7 mouse cellular contexts compared by ENCODE assay signal in the genomic region with DNA sequence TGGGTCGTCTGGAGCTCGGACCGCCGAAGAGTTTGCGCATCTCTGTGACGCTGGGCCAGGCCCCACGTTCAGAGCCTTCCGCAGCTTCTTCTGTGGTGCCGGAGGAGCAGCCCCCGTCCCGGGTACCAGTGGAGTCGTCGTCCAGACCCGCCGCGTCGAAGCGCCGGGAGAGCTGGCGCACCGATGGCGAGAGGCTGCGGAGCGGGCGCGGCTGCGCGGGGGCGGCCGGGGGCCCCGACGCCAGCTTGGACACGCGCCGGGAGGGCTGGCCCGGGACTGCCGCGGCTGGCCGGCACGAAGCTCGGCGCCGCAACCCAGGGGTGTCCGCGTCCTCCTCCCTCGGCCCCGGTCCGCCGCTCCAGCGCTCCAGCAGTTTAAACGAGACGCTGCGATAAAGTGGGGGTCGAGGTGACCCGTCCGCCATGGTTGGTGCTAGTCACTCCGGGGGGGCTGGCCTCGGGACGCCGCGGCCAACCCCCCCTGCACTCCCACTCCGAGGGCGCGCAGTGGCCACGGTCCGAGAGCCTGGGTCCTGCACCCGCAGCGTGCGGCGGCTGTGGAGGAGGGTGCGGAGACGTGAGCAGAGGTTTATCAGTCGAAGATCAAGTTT. TPM values are rescaled to one million over a fixed set of nuclear protein-coding genes. Genes with fewer than 3 reads are reported as not detected.
A peak's percentile ranks its signal among the peaks of the same experiment; 100 is the strongest.
DNase-seq lines count a peak whose midpoint lies in the region; ATAC-seq lines count a peak whose summit lies in the region.

No protein-coding gene starts in this region.

- H3K9ac ChIP-seq in forebrain, embryonic 11.5 days (ENCODE audit: low read length), result peak overlapping the region; percentile 91
- H3K9ac ChIP-seq in hindbrain, embryonic 16.5 days (ENCODE audit: low read depth, low read length), result peak overlapping the region; percentile 67

- no peaks in the 10 kb centered on the region for H3K36me3 ChIP-seq in forebrain, embryonic 11.5 days (ENCODE audit: control insufficient read depth, insufficient read depth, low read length)
- H3K36me3 ChIP-seq in hindbrain, embryonic 16.5 days (ENCODE audit: control insufficient read depth, insufficient read depth, low read length), result no peaks in the 10 kb centered on the region

- peak overlapping the region; percentile 92 for H3K27ac ChIP-seq in forebrain, embryonic 11.5 days (ENCODE audit: low read depth, low read length)
- H3K27ac ChIP-seq in hindbrain, embryonic 16.5 days (ENCODE audit: low read depth, low read length), result peak overlapping the region; percentile 81

- no peaks in the 10 kb centered on the region for H3K9me3 ChIP-seq in forebrain, embryonic 11.5 days (ENCODE audit: control insufficient read depth, low read length)
- H3K9me3 ChIP-seq in hindbrain, embryonic 16.5 days (ENCODE audit: control insufficient read depth, low read length), result no peaks in the 10 kb centered on the region

- peak; percentile 73 for DNase-seq in ovary, postnatal 36 days (ENCODE audit: low spot score)
- no peak for DNase-seq in ovary, postnatal 10 days (ENCODE audit: low spot score)
- DNase-seq in forebrain, embryonic 11.5 days (ENCODE audit: low spot score), result peak; percentile 76
- peak; percentile 53 to 74 for DNase-seq in lung, postnatal 4 days
- DNase-seq in right cerebral cortex, postnatal 25 days, result no peak
- DNase-seq in layer of hippocampus, postnatal 10 days (ENCODE audit: low spot score in 2 of 2), result no peak

- peak; percentile 37 for ATAC-seq in forebrain, embryonic 11.5 days (replicated peaks; ENCODE audit: low FRiP score)
- ATAC-seq in hindbrain, embryonic 16.5 days, result peak; percentile 37

- peak overlapping the region; percentile 60 for H3K4me3 ChIP-seq in forebrain, embryonic 11.5 days (ENCODE audit: low read depth, low read length)
- peak overlapping the region; percentile 54 for H3K4me3 ChIP-seq in hindbrain, embryonic 16.5 days (ENCODE audit: low read length)

- peaks cover 33% of the 10 kb centered on the region for H3K4me1 ChIP-seq in forebrain, embryonic 11.5 days (replicated peaks; ENCODE audit: control insufficient read depth, insufficient read depth, low read length)
- H3K4me1 ChIP-seq in hindbrain, embryonic 16.5 days (ENCODE audit: control insufficient read depth, insufficient read depth, low read depth, low read length), result peaks cover 18% of the 10 kb centered on the region; the same call in 1 of the 2 replicates

- H3K27me3 ChIP-seq in forebrain, embryonic 11.5 days (ENCODE audit: control insufficient read depth, insufficient read depth, low read length), result 0 out of 2 replicates have a peak, but pooled peaks cover 2% of the 10 kb centered on the region
- H3K27me3 ChIP-seq in hindbrain, embryonic 16.5 days (replicated peaks; ENCODE audit: control insufficient read depth, insufficient read depth, low read length), result peaks cover 13% of the 10 kb centered on the region

- under 1% methylated on average over 63 of the region's 73 CpGs for WGBS in forebrain, embryonic 11.5 days
- WGBS in hindbrain, embryonic 16.5 days, result under 1% methylated on average over 67 of the region's 73 CpGs

- H3K4me2 ChIP-seq in forebrain, embryonic 11.5 days (ENCODE audit: low read depth, low read length, severe bottlenecking), result peak overlapping the region; percentile 95
- peak overlapping the region; percentile 94 for H3K4me2 ChIP-seq in hindbrain, embryonic 16.5 days (ENCODE audit: low read length)

RNA-seq across cellular contexts. Expression of gene Arhgef17, which starts 0.5 kb away (rescaled TPM):
- polyA plus RNA-seq in forebrain, embryonic 11.5 days (2014; fragmentation: Nextera tagmentation; extraction: Ambion mirVana), result 7.8 and 10.1 TPM in 2 replicates
- 13.6 and 18.2 TPM in 2 replicates for polyA plus RNA-seq in hindbrain, embryonic 16.5 days (2015; fragmentation: Nextera tagmentation; extraction: Ambion mirVana)
- 10 to 100 TPM; 76.5 to 81.6 TPM for total RNA-seq in layer of hippocampus, postnatal 10 days (2021)

RNA-seq across cellular contexts. Expression of gene P2ry6, which starts 43.0 kb away (rescaled TPM):
- polyA plus RNA-seq in forebrain, embryonic 11.5 days (2014; fragmentation: Nextera tagmentation; extraction: Ambion mirVana), result 1.9 and 3.3 TPM in 2 replicates
- 2.7 and 4.8 TPM in 2 replicates for polyA plus RNA-seq in hindbrain, embryonic 16.5 days (2015; fragmentation: Nextera tagmentation; extraction: Ambion mirVana)
- 1 to 10 TPM; 4.0 TPM for total RNA-seq in layer of hippocampus, postnatal 10 days (2021)

Comparison
In these comparisons a context has a peak if more than half of its experiments do, and no peak if none do; other contexts are left out.
1. DNase-seq: peak in ovary, postnatal 36 days (single experiment), forebrain, embryonic 11.5 days (single experiment) and lung, postnatal 4 days (2 of 2); none in ovary, postnatal 10 days (single experiment), right cerebral cortex, postnatal 25 days (single experiment) and layer of hippocampus, postnatal 10 days (0 of 2).